Mouse (Mus musculus) E14TG2a.4 (cell line): ENCODE data around the gene Map2k7.
A peak's percentile ranks its signal among the peaks of the same experiment; 100 is the strongest.

Experiments used
- CTCF ChIP-seq: conservative IDR thresholded peaks from 2 replicates; pipeline ENCODE4 v1.5.1; 2014; ENCODE audit warnings: low read length
- NANOG ChIP-seq: IDR thresholded peaks from 2 replicates; pipeline ENCODE4 v1.6.1; 2014; ENCODE audit warnings: borderline replicate concordance, low read length, mixed read lengths

DNA sequence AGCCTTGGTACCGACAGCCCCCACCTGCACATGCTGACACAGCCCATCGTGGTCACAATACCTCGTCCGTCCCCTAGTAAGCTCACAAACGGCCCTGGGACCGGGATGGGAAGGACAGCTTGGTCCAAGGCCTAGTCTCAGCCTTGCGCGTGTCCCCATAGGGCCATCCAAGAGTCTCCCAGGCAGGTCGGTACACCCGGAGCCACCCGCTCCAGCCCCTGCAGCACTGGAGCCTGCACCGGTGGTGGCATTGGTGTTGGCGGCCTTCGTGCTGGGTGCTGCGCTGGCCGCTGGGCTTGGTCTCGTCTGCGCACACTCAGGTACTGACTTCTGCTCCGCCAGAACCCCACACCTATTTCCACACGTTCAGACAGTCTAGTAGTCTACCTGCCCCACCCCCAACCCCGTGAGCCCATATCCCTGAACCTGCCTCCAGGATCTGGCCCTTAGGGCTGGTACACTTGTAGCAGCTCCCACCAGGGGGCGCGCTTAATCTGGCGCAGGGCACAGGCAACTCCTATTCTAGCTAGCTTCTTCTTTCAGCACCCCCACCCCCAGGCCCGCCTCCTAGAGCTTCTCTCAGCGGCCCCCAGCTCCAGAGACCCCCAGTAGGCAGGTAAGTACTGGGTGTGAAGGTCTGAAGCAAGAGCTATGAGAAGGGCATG lies 11.9 kb downstream of the Map2k7 start:
- TF ChIP-seq CTCF: peak; percentile 27
- TF ChIP-seq NANOG: no peak
